Mouse (Mus musculus) forebrain, embryonic 12.5 days (tissue): ENCODE data around the gene Nodal. TPM values are rescaled to one million over a fixed set of nuclear protein-coding genes. Genes with fewer than 3 reads are reported as not detected.

Experiments
- ATAC-seq: fragments of 200-750 bp; cut with Nextera tagmentation; 2 replicates; pipeline ENCODE4 v1.8.0; 2017; ENCODE audit warnings: moderate TSS enrichment; ENCODE audit not compliant: low FRiP score
- H3K27ac ChIP-seq: fragments of 300-500 bp; sonication (generic); 2 replicates; pipeline ENCODE4 v1.5.1; 2016; ENCODE audit warnings: mild to moderate bottlenecking
- H3K27me3 ChIP-seq: fragments of 300-500 bp; sonication (generic); 2 replicates; pipeline ENCODE4 v1.6.1; 2016; ENCODE audit warnings: mild to moderate bottlenecking
- H3K36me3 ChIP-seq: fragments of 300-500 bp; sonication (generic); replicated peaks from 2 replicates; pipeline ENCODE4 v1.6.1; 2016; ENCODE audit warnings: mild to moderate bottlenecking
- H3K4me1 ChIP-seq: fragments of 300-500 bp; sonication (generic); 2 replicates; pipeline ENCODE4 v1.6.1; 2016
- H3K4me2 ChIP-seq: fragments of 300-500 bp; sonication (generic); 2 replicates; pipeline ENCODE4 v1.6.1; 2016; ENCODE audit warnings: mild to moderate bottlenecking, moderate library complexity
- H3K4me3 ChIP-seq: fragments of 300-500 bp; sonication (generic); replicated peaks from 2 replicates; pipeline ENCODE4 v1.5.1; 2016; ENCODE audit warnings: mild to moderate bottlenecking
- H3K9ac ChIP-seq: fragments of 300-500 bp; sonication (generic); 2 replicates; pipeline ENCODE4 v1.6.1; 2016; ENCODE audit warnings: mild to moderate bottlenecking
- H3K9me3 ChIP-seq: fragments of 300-500 bp; sonication (generic); 2 replicates; pipeline ENCODE4 v1.6.1; 2016
- WGBS: fragments of 180-500 bp; shearing (Covaris S2); methylation state at CpG from one replicate; pipeline ENCODE4 v1.1.7; 2016; 5-methylcytosine and 5-hydroxymethylcytosine counted together
- polyA plus RNA-seq: library from polyadenylated mRNA; unstranded; fragments of >200 nt; fragmentation: Nextera tagmentation; extraction: Ambion mirVana; gene quantifications from 2 replicates; pipeline ENCODE4 v1.2.1, GENCODE M21; 2016

The Nodal gene
- polyA plus RNA-seq, 1 experiment from 2014 or later = not detected

GRCm38 (mm10) chr10:61468900-61469299 lies 51.1 kb downstream of the Nodal start:
- H3K9ac ChIP-seq = no peak overlapping the region
- 71% methylated on average over 7 of the region's 7 CpGs for WGBS

GRCm38 (mm10) chr10:61473640-61474039 lies 55.9 kb downstream of the Nodal start:
- Histone ChIP-seq H3K27me3 (no peaks in the 10 kb centered on the region), H3K9me3 (no peaks in the 10 kb centered on the region), H3K36me3 (no peaks in the 10 kb centered on the region), H3K4me2 (no peak overlapping the region), H3K4me3 (no peak overlapping the region), H3K27ac (no peak overlapping the region), H3K4me1 (peaks cover 20% of the 10 kb centered on the region), H3K9ac (no peak overlapping the region)
- WGBS = 76% methylated on average over 3 of the region's 3 CpGs
- no peak for ATAC-seq

More at GRCm38 (mm10) chr10:61468900-61469299, 51.1 kb downstream of the Nodal start:
- Histone ChIP-seq H3K4me3 (no peak overlapping the region), H3K4me2 (no peak overlapping the region), H3K36me3 (no peaks in the 10 kb centered on the region), H3K4me1 (no peaks in the 10 kb centered on the region), H3K27ac (no peak overlapping the region), H3K9me3 (no peaks in the 10 kb centered on the region), H3K27me3 (no peaks in the 10 kb centered on the region)
- no peak for ATAC-seq

- WGBS = 82% methylated on average over 1 of the region's 1 CpGs
- Histone ChIP-seq H3K27me3 (no peaks in the 10 kb centered on the region), H3K4me1 (peaks cover 20% of the 10 kb centered on the region), H3K27ac (no peak overlapping the region), H3K36me3 (no peaks in the 10 kb centered on the region), H3K4me2 (peak overlapping the region; percentile 83), H3K4me3 (peak overlapping the region; percentile 72), H3K9ac (no peak overlapping the region), H3K9me3 (no peaks in the 10 kb centered on the region)
- ATAC-seq = no peak
These were observed 56.6 kb downstream of the Nodal start for GRCm38 (mm10) chr10:61474344-61474743.

Other genes with a start within 250 kb of the Nodal start
- 0.31 and 0.49 TPM in 2 replicates for gene Tbata, start 246.0 kb upstream of the Nodal start, polyA plus RNA-seq
- 0.36 and 0.45 TPM in 2 replicates for gene Adamts14, start 144.5 kb upstream of the Nodal start, polyA plus RNA-seq
- gene Prf1, start 120.1 kb upstream of the Nodal start, polyA plus RNA-seq = not detected in 2 replicates
- 20.7 and 22.9 TPM in 2 replicates for gene Pald1, start 34.4 kb upstream of the Nodal start, polyA plus RNA-seq
- gene Eif4ebp2, start 34.7 kb downstream of the Nodal start, polyA plus RNA-seq = 87.6 and 88.3 TPM in 2 replicates
- gene Lrrc20, start 57.8 kb downstream of the Nodal start, polyA plus RNA-seq = 14.4 and 15.7 TPM in 2 replicates
- 0.18 and 0.36 TPM in 2 replicates for gene Npffr1, start 177.5 kb downstream of the Nodal start, polyA plus RNA-seq
- gene Ppa1, start 230.6 kb downstream of the Nodal start, polyA plus RNA-seq = 264 and 269 TPM in 2 replicates